Mouse (Mus musculus): ENCODE results near the gene Gm21958.
A peak's percentile ranks its signal among the peaks of the same experiment; 100 is the strongest.

Gm21958 gene

GRCm38 (mm10) chr3:54714253-54714652 lies at the start of gene Gm21958:
Gene Gm21958, minus strand, starts transcription at chr3:54714353.
- DNase-seq (ENCODE audit: low read depth, low spot score) = no peak

DNA sequence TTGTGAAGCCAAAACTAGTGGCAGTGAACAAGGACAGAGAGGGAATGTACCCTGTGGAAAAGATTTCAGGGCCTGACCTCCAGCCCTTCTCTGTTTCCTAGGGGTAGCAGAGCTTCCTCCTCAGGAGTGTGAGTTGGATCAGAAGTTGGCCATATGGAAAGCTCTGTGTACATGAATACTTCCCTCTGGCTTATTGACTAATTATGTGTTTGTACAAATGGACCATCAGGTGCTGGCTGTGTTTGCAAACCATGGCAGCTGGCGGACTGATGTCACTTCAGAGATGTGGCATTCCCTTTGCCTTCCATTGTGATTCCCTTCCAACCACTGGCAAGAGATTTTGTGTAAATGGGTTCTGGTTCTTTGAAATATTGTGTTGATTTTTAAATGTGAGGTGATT lies 47.1 kb upstream of the Gm21958 start:
- DNase-seq (ENCODE audit: low read depth, low spot score) = no peak

DNA sequence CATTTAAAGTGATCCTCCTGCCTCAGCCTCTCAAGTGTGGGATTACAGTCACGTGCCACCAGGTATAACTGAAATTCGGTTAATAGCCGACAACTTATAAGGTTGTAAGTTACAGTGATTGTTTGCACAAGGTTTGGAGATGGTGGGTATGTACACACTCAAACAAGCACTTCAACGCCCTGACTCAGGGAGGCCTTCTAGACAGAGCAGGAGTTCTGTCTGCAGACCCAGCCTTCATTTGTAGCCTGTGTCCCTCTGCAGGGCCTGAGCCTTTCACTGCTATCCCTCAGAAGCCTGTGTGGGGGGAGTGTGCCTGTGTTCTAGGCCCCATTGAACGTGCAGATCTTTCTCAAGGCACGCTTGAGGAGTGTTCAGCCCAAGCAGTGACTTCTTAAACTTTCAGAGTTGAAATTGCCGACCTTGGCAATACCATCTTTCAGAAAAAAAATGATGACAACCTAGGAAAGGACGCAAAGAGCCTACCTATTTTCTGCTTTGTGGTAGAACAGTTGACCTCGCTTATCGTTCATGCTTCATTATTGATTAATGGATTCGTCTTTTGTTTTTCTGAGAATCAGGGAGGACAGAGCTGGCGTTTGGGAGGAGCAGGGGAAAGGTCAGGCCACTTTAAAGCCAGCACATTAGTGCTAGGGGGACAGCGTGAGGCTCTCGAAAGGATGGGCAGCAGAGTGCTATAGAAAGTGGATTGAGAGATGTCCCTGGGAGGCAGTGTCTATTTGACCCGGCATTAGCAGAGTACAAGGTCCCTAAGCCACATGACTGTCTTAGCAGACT lies 46.4 kb upstream of the Gm21958 start:
- no peak for DNase-seq (ENCODE audit: low read depth, low spot score)

DNA sequence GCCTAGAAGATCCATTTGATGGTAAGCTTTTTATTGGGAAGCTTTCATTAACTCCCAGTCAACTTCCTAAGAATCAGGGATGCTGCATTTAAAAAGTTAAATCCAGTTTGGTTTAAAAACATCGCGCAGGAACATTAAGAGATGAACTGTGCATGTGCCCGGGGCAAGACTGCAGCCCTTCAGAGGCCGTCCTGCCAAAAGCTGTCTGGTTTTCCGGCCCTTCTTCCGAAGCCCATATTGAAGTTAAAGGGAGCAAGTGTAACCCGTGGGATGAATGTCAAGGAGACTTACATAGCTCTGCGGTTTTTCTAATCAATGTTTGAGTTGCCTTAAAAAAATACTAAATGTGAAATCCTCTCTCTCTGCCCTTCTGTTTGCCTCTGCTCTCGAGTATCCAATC lies 45.1 kb upstream of the Gm21958 start:
- no peak for DNase-seq (ENCODE audit: low read depth, low spot score)

- DNase-seq (ENCODE audit: low read depth, low spot score) = no peak
Measured at GRCm38 (mm10) chr3:54757446-54757845, 43.3 kb upstream of the Gm21958 start.

DNA sequence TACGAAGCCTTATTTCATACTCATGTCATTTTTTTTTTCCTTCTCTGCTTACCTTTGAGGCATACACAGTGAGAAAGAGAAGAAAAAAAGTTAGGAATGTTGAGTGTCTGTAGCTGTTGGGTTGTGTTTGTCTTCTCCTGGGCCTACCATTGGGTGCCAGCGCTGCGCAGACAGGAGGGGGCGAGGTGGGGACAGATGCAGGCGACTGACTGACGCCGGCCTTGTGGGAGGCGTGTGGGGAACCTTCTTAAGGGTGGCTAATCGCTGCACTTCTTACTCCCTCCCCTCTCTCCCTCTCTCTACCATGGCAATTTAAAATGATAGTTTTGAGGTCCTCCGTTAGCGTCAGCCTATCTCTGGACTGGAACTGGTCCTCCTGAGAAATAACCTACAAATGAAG lies 41.9 kb upstream of the Gm21958 start:
- DNase-seq (ENCODE audit: low read depth, low spot score) = no peak

DNA sequence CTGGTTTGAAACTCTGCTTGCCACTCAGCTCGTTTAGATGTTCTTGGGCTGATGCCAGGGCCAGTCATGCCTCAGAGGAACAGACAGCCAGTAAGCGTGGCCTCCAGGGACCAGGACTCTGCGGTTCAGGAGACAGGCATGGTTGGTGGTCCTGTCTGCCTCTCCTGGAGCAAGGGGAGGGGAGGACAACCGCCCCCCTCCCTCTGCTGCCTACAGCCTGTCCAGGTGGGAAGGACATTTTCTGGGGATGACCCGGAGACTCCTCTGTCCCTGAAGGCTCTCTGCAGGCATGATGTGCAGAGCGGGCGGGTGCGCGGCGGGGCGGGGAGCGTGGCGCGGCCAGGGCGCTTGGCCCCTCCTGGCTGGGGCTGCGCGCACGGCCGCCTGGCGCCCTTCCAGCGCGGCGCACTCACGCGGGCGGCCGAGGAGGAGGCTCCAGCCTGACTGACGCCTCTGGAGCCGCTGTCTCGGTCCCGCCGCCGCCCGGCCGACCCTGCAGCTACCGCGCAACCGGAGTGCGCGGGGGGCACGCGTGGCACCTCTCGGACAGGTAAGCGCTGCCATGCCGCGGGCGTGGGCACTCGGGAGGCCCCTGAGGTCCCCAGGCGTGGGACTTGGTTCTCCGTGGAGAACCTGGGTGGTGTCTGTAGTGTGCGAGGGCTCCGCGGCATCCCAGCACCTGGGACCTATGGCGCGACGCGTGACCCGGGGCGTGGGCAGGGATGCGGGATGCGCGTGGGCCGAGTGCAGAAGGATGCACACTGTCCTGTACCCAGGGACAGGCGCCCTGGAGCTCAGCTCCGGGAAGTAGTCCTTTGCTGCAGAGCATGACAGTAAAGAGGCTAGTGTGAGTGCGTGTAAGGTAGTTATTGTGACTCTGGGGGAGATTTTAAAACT lies 41.2 kb upstream of the Gm21958 start, which contains the start of gene Smad9:
Gene Smad9, plus strand, starts transcription at position 438 of the 897 bp plus-strand sequence.
- DNase-seq (ENCODE audit: low read depth, low spot score) = peak; percentile 51

DNA sequence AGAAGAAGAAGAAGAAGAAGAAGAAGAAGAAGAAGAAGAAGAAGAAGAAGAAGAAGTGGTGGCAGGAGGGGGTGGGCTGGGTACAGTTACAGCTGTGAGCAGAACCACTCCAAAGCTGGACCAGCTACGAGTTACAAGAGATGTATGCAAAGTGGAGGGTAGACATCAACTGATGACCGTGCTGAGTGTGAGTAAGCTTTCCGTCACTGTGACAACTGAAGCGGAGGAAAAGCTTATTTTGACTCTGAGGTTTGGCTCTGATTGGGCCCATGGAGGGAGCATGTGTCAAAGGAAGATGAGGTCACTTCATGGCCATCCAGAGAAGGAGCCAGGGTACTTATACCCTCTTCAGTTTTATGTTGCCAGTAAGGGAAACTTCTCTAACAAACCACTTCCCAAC lies 39.3 kb upstream of the Gm21958 start:
- DNase-seq (ENCODE audit: low read depth, low spot score) = no peak

GRCm38 (mm10) chr3:54745799-54746198 lies 31.6 kb upstream of the Gm21958 start:
- DNase-seq (ENCODE audit: low read depth, low spot score) = no peak

GRCm38 (mm10) chr3:54741965-54742364 lies 27.8 kb upstream of the Gm21958 start:
- DNase-seq (ENCODE audit: low read depth, low spot score) = no peak

DNA sequence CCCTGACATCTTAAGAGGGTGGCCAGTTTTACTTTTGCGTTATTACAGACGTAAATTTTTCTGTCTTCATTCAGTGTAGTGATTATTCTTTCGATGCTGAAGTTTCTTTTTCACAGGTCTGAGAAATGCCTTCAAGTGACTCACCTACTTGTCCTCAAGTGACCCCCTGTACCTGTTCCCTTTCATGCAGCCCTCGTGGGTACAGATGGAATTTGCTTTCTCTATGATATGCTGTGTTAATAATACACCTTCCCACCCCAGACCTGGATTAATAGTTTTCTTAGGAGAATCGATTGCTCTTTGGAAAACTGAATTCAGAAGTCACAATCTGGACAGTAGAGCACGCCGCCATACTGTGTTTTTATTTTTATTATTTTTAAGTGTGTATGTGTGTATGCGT lies 23.2 kb upstream of the Gm21958 start:
- no peak for DNase-seq (ENCODE audit: low read depth, low spot score)

DNA sequence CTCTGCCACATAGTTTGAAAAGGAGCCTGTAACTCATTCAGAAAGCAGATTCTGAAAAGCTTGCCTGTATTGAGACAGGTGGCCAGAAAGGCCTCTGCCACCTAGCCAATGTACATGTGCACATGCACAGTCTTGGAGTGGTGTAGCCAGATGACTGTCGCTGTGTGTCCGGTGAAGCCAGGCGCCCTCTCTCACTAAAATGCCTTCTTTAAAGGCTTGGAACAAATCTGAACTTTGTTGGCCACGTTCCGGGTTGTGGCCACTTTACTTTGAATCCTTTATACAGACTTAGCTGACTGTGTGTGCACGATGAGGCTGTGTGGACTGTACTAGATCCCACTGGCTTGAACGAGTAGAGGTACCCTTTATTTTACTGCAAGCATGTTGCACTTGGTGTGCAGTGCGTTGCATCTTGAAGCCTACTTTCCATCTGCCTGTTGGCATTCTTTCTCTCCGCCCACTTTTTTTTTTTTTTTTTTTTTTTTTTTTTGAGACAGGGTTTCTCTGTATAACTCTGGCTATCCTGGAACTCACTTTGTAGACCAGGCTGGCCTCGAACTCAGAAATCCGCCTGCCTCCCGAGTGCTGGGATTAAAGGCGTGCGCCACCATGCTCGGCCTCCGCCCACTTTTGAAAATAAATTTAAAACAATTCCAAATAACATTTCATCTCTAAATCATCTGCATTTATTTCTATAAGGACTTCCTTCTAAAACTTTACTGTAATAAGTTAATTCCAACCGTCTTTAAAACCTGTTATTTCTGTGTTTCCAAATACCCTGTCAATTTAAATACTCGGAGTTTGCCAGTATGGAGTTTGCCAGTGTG lies 22.2 kb upstream of the Gm21958 start:
- no peak for DNase-seq (ENCODE audit: low read depth, low spot score)

DNA sequence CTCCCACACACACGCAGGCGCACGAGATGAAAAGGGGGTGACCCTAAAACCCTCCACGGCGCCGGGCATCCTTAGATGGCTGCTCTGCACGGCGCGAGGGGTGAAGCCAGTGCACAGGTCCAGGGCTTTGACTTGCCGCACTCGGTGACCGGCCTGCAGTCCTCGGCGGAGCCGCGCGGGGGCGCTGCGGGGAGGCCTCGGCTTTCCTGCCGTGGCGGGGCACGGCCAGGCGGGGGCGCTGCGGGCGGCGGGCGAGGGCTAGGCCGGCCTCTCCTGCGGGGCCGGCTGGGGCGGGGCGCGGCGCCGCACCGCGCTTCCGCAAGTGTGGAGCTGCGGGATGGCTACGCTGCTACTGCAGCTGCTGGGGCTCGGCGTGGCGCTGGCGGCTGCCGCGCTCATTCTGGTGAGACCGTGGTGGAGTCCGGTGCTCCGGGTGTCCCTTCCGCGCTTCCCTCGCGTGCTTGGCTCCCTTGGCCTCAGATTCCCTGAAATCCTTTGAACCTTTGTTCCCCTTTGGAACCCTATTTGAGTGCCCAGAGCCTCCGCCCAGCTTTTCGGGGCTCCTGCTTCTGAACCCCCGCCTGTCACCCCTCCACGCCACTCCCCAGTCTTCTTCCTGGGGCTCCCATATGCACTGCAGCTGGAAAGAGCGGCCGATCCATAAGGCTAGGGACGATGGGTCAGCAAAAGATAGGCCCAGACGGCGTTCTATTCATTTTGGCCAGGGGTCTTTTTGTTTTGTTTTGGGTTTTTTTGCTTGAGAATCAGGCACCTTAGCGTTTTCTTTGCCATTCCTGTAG lies 21.3 kb upstream of the Gm21958 start, which contains the start of the genes Exosc8 and Alg5:
Gene Exosc8, minus strand, starts transcription at position 147 of the 800 bp plus-strand sequence.
Gene Alg5, plus strand, starts transcription at position 293 of the 800 bp plus-strand sequence.
- peak; percentile 81 for DNase-seq (ENCODE audit: low read depth, low spot score)

GRCm38 (mm10) chr3:54734411-54735246 lies 20.5 kb upstream of the Gm21958 start:
- DNase-seq (ENCODE audit: low read depth, low spot score) = peak; percentile 94

DNA sequence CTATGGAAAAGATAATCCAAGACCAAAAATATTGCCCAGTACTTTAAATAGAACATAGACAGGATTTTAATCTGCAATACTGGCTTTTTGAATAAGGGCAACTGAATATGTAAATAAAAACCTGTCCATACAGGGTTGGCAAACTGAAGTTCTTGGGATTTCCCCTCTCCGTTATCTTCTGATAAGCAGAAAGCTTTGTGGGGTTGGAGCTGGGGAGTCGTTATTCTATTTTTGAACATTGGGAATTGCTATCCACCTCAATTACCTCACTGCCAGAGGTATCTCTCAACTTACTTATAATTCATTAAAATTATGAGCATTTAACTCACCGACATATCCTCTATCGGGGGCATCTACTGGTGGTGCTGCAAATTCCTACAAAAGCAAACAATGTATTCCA lies 18.2 kb upstream of the Gm21958 start:
- no peak for DNase-seq (ENCODE audit: low read depth, low spot score)

GRCm38 (mm10) chr3:54731626-54732150 lies 17.5 kb upstream of the Gm21958 start:
- no peak for DNase-seq (ENCODE audit: low read depth, low spot score)

DNA sequence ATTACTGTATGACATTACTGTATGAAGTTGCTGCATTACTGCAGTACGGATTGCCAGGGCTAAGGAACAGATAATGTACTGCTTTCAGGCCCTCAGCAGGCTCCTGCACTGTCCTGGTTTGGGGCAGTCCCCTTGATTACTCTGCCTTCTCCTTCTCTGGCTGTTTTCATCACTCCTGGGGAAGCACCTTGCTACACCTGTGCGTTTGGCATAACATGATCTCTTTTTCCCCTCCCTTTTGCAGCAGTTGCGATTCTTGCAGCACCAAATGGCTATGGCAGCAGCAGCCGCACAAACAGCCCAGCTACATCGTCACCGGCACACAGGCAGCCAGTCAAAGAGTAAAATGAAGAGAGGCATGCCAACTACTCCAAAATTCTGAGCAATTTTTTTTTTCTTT lies 13.9 kb upstream of the Gm21958 start:
- no peak for DNase-seq (ENCODE audit: low read depth, low spot score)

DNA sequence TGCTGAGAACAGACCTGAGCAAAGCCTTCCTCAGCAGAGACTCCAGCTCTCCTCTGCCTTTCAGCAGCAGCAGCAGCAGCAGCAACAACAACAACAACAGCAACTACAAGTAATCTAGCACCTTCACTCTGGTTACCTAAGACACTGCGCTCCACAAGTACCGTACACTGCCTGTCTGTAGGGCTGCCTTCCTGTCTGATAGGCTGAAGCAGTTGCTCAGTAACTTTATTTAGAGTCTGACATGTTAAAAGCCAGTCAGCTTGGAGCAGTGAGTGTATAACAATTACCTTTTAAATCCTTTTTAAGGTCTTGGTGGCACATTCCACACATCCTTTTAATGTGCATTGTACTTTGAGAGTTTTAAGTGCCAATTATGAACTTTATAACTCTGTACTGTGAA lies 13.4 kb upstream of the Gm21958 start:
- DNase-seq (ENCODE audit: low read depth, low spot score) = no peak

DNA sequence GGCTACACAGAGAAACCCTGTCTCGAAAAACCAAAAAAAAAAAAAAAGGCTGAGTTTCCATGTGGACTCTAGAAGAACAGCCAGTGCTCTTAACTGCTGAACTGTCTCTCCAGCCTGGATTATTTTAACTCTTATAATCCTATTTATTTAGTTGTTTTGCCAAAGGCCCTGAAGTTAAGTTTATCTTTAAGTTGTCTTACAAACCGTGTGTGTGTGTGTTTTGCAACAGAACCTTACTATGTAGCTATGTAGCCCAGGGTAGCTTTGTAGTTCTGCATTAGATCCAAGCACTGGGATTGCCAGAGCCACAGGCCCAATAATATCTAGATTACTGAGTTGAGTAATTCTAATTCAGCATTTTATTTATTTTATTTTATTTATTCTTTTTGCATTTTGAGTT lies 11.2 kb upstream of the Gm21958 start:
- DNase-seq (ENCODE audit: low read depth, low spot score) = no peak
